Mouse (Mus musculus) limb, embryonic 10.5 days (tissue): ENCODE measurements around the gene Trpm5. TPM values are rescaled to one million over a fixed set of nuclear protein-coding genes. Genes with fewer than 3 reads are reported as not detected.

ENCODE experiments used
- DNase-seq: peaks from one replicate; pipeline ENCODE4 v3.0.0-alpha.2; 2017; ENCODE audit warnings: low spot score
- H3K27ac ChIP-seq: fragments of 300-500 bp; sonication (generic); 2 replicates; pipeline ENCODE4 v1.5.1; 2016; ENCODE audit warnings: mild to moderate bottlenecking
- H3K27me3 ChIP-seq: fragments of 300-500 bp; sonication (generic); 2 replicates; pipeline ENCODE4 v1.6.1; 2016; ENCODE audit warnings: low read depth, mild to moderate bottlenecking; ENCODE audit not compliant: poor library complexity, severe bottlenecking
- H3K36me3 ChIP-seq: fragments of 300-500 bp; sonication (generic); 2 replicates; pipeline ENCODE4 v1.6.1; 2016; ENCODE audit warnings: mild to moderate bottlenecking, moderate library complexity
- H3K4me1 ChIP-seq: fragments of 300-500 bp; sonication (generic); 2 replicates; pipeline ENCODE4 v1.6.1; 2016
- H3K4me3 ChIP-seq: fragments of 300-500 bp; sonication (generic); 2 replicates; pipeline ENCODE4 v1.5.1; 2016; ENCODE audit warnings: mild to moderate bottlenecking, moderate library complexity
- H3K9me3 ChIP-seq: fragments of 300-500 bp; sonication (generic); replicated peaks from 2 replicates; pipeline ENCODE4 v1.6.1; 2016; ENCODE audit warnings: mild to moderate bottlenecking
- WGBS: fragments of 180-500 bp; shearing (Covaris S2); methylation state at CpG from one replicate; pipeline ENCODE4 v1.1.7; 2016; 5-methylcytosine and 5-hydroxymethylcytosine counted together
- polyA plus RNA-seq: library from polyadenylated mRNA; unstranded; fragments of >200 nt; fragmentation: Nextera tagmentation; extraction: Ambion mirVana; gene quantifications from 2 replicates; pipeline ENCODE4 v1.2.1, GENCODE M21; 2016

The Trpm5 gene
- polyA plus RNA-seq, 1 experiment from 2014 or later = 1.9 TPM

DNA sequence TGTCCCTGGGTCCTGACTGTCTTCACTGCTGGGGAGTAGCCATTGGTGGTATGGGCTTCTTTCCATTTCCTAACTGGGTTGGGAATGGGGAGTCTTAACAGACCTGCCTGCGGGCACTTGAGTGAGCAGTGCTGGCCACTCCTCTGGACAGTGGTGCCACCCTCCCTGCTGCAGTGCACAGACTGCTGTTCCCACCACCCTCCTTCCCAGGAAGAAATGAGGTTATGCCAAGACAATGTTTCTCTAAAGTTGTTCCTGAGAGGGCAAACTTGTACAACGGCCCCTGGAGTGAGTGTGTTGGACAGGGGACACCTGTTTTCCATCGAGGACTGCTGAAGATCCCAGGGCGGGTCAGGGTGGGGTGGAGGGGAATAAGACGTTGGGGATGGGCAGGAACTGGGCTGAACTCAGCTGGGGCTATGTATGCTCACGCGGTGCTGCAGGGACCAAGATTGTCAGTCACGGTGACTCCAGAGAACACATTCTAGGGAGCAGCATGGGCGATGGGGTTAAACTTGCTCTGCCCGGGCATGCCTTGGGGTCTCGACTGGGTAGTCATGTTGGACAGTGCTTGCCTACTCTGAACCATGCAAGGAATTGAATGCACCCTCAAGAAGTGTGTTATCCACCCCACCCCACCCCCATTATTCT is 40.4 kb downstream of the Trpm5 start:
- H3K4me3 ChIP-seq = peak overlapping the region; percentile 70
- no peaks in the 10 kb centered on the region for H3K27me3 ChIP-seq
- no peak for DNase-seq
- 64% methylated on average over 11 of the region's 11 CpGs for WGBS
- no peaks in the 10 kb centered on the region for H3K9me3 ChIP-seq
- peaks cover 63% of the 10 kb centered on the region for H3K4me1 ChIP-seq
- H3K36me3 ChIP-seq = peaks cover 43% of the 10 kb centered on the region
- H3K27ac ChIP-seq = peak overlapping the region; percentile 93

DNA sequence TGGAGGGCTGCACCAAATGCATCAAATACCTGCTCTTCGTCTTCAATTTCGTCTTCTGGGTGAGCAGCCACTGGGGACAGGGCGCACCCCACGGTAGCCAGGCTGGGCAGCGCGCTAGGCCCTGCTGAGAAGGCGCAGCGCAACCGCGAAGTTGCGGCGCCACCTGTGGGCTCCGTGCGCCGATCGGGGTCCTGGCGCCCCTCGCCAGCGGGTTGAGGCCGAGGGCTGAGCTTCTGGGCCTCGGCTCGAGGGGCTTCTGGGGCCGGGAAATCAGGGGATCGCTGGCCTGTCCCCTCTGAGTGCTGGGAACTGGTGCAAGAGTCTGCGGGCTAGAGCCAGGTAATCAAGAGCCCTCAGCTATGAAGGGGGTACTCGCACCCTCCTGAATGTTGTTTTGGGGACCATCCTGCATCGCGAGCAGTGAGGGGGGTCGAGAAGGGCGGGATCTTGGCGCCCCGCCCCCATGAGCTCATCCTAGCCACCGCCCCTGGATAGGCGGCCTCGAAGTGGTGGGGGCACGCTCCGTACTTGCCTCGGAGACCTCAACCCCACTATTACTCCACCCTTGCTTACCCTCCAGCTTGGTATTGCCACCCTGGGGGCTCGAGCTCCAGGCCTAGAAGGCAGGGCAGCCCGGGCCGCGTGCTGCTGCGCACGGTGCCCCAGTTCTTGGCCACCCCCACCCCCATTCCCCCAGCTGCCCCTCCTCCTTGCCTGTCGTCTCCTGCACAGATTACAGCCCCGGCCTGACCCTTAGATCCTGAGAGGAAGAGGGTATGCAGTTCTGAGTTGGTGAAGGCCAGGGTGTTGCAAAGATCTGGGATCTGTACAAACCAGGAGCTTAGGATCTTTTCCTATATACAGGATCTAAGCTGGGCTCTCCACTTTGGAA is 41.2 kb downstream of the Trpm5 start:
- no peaks in the 10 kb centered on the region for H3K27me3 ChIP-seq
- WGBS = under 1% methylated on average over 46 of the region's 46 CpGs
- peak overlapping the region; percentile 93 for H3K27ac ChIP-seq
- peak; percentile 77 for DNase-seq
- peaks cover 56% of the 10 kb centered on the region for H3K4me1 ChIP-seq
- H3K36me3 ChIP-seq = peaks cover 34% of the 10 kb centered on the region
- no peaks in the 10 kb centered on the region for H3K9me3 ChIP-seq
- H3K4me3 ChIP-seq = peak overlapping the region; percentile 70

DNA sequence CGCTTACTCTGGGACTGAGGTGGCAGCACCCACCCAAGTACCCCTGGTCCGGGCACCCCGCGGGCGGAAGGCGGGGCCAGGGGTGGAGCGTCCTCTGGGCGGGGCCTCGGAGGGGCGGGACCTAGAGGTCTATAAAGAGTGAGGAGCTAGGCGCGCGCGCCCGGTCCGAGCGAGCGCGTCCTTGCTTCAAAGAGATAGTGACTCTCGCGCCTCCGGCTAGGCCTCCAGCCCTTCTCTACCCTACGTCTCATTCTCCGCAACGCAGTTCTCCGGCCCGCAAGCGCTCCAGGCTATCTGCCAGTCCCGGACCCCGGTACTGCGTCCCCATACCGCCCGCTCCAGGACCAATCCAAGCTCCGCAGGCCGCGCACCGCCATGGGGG is 41.8 kb downstream of the Trpm5 start, which contains the start of gene Cd81:
Gene Cd81 (plus strand): TSS at position 114 of the 382 bp plus-strand sequence.
- WGBS = under 1% methylated on average over 37 of the region's 37 CpGs
- peak within 1 kb of the TSS; percentile 70 for H3K4me3 ChIP-seq
- peaks cover 49% of the 10 kb centered on the region for H3K4me1 ChIP-seq
- DNase-seq = peak; percentile 87
- H3K27ac ChIP-seq = peak within 1 kb of the TSS; percentile 93
- no peaks in the 10 kb centered on the region for H3K27me3 ChIP-seq
- H3K36me3 ChIP-seq = peaks cover 28% of the 10 kb centered on the region
- H3K9me3 ChIP-seq = no peaks in the 10 kb centered on the region

DNA sequence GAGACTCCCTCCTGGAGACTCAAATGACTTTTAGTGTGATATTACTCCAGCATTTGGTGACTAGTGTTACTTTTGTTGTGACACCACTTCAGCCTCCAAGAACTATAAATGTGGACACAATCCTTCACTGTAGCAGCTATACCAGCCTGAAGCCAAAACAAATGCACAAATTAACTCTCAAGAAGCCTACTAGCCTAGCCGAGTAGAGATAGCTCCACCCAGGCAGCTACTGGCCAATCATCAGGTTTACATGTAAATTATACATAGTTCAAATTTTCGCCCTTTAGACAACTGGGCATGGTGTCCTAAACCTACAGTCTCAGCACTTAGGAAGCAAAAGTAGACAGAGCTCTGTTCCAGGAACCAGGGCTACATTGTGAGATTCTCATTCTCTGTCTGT is 43.1 kb downstream of the Trpm5 start:
- DNase-seq = no peak
- peaks cover 15% of the 10 kb centered on the region for H3K36me3 ChIP-seq
- H3K27ac ChIP-seq = no peak overlapping the region
- H3K27me3 ChIP-seq = no peaks in the 10 kb centered on the region
- H3K9me3 ChIP-seq = no peaks in the 10 kb centered on the region
- H3K4me3 ChIP-seq = no peak overlapping the region
- H3K4me1 ChIP-seq = peaks cover 38% of the 10 kb centered on the region
- 75% methylated on average over 2 of the region's 2 CpGs for WGBS

DNA sequence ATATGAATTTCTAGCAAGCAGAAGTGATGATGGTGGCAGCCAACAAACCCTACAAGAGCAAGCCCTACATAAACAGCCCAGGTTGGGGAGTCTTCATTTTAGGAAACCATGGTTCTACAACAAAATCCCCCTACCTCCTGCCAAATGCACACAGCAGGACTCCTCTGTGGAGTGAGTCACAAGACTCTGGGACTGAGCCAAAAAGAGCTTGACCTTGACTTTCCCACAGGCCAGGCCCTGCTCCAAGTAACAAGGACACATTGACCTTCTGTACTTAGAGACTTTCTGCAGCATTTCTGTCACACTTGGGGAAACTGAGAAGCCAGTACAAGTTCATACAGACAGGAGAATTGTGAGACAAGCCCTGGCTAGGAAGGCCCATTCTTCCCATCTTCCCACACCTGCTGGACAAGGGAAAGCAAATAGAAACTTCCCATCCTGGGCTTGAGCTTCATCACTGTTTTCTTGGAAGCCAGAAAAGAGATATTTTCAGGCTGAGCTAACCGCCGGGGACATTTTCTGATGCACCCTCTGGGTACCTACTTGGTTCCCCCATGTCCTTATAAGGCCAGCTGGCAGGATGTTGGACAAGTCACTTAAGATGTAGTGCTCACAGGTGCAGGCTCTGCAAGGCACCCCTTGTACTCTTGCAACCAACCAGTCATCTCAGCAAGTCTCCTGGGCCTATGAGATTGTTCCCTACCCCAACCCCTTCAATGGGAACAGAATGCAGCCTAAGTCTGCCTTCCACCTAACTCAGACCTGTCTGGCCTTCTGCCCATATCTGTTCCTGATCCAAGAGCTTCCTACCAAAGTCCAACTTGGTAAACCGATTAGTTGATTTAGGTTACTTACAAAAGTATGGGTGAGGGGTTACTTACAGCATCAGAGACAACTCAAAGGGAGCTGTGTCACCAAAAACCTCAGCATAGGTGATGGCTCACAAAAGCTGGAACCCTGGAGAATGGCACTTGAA is 44.3 kb downstream of the Trpm5 start:
- Histone ChIP-seq H3K27me3 (no peaks in the 10 kb centered on the region), H3K4me3 (no peak overlapping the region), H3K4me1 (peaks cover 26% of the 10 kb centered on the region), H3K27ac (no peak overlapping the region), H3K36me3 (0 out of 2 replicates have a peak, but pooled peaks cover 4% of the 10 kb centered on the region), H3K9me3 (no peaks in the 10 kb centered on the region)
- 93% methylated on average over 3 of the region's 3 CpGs for WGBS
- DNase-seq = no peak

DNA sequence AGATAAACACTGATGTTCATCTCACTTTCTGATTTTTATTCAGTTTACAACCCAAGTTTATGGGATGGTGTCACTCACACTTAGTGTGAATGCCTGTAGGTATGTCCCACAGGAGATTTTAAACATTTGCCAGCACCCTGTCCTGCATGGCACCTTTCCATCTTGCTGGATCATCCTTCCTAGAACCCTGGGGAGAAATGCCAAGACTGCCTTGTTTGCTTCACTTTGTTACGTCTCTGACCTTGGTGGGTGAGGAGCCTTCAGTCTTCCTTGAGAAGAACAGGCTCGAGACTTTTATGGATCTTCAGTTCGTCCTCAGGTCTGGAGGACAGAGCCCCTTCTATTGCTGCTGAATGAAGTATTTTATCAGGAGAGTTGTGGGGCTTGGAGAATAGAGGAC is 45.1 kb downstream of the Trpm5 start:
- Histone ChIP-seq H3K4me1 (peaks cover 18% of the 10 kb centered on the region), H3K9me3 (no peaks in the 10 kb centered on the region), H3K27ac (no peak overlapping the region), H3K4me3 (no peak overlapping the region), H3K27me3 (no peaks in the 10 kb centered on the region), H3K36me3 (no peaks in the 10 kb centered on the region)
- DNase-seq = no peak
- WGBS = 77% methylated on average over 3 of the region's 3 CpGs

DNA sequence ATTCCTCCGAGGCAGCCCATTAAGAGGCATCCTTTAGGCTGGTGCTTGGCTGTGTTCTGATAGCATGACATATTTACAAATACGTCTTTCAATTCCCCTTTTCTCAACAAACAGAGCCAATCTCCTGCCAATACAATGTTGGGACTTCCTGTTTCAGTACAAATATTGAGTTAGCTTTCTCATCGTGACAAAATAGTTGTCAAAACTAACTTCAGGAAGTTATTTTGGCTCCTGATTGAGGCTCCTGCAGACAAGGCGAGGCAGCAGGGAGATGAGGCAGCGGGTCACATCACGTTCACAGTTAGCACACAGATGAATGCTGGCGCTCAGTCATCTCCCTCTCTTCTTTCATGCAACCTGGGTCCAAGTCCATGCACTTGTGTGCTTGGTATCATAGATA is 48.1 kb downstream of the Trpm5 start:
- Histone ChIP-seq H3K9me3 (no peaks in the 10 kb centered on the region), H3K4me3 (no peak overlapping the region), H3K27ac (no peak overlapping the region), H3K4me1 (no peaks in the 10 kb centered on the region), H3K27me3 (no peaks in the 10 kb centered on the region), H3K36me3 (no peaks in the 10 kb centered on the region)
- no peak for DNase-seq
- WGBS = 83% methylated on average over 7 of the region's 7 CpGs

DNA sequence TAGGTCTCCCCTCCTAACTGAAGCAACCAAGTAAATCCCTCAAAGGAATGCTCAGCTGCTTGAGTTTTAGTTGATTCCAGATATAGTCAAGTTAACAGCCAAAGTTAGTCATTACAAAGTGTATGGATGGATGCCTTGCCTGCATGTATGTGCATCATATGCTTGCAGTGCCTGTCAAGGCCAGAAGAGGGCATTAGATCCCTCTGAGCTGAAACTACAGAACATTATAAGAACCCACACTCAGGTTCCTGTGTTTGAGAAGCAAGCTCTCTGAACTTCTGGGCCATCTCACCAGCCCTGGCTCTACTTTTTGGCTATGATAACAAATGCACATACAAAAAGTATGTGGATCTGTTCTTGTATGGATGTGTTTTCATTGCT is 49.6 kb downstream of the Trpm5 start:
- Histone ChIP-seq H3K36me3 (no peaks in the 10 kb centered on the region), H3K27ac (no peak overlapping the region), H3K4me3 (no peak overlapping the region), H3K9me3 (no peaks in the 10 kb centered on the region), H3K27me3 (no peaks in the 10 kb centered on the region), H3K4me1 (no peaks in the 10 kb centered on the region)
- DNase-seq = no peak

DNA sequence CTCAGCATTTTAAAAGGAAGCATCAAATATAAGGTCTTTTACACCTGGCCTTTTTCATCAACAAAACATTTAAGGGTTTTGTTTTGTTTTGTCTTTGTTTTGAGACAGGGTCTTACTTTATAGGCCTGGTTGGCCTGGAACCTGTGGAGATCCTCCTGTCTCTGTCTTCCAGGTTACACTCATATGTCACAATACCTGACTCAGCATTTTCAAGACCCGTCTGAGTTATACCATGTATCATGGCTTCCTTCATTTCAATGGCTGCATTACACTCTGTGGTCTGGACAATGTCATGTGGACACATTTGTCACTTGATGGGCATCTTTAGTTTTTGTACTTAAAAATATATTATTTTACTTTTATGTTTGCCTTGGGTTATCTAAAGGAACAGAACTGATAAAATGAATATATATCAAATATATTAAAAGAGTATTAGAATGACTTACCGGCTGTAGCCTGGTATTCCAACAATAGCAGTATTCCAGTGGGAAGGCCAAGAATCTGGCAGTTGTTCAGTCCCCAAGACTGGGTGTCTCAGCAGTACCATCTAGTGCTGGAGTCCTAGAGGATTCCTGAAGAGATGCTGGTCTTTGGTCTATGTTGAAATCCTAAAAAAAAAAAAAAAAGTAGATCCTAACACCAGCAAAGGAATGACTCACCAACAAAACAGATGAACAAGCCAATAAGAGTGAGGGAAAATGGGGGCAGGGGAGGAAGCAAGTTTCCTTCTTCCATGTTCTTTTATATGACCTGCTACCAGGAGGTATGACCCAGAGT is 50.2 kb downstream of the Trpm5 start:
- DNase-seq = no peak
- Histone ChIP-seq H3K4me1 (no peaks in the 10 kb centered on the region), H3K36me3 (no peaks in the 10 kb centered on the region), H3K27ac (no peak overlapping the region), H3K9me3 (no peaks in the 10 kb centered on the region), H3K4me3 (no peak overlapping the region), H3K27me3 (no peaks in the 10 kb centered on the region)
- 90% methylated on average over 2 of the region's 2 CpGs for WGBS

DNA sequence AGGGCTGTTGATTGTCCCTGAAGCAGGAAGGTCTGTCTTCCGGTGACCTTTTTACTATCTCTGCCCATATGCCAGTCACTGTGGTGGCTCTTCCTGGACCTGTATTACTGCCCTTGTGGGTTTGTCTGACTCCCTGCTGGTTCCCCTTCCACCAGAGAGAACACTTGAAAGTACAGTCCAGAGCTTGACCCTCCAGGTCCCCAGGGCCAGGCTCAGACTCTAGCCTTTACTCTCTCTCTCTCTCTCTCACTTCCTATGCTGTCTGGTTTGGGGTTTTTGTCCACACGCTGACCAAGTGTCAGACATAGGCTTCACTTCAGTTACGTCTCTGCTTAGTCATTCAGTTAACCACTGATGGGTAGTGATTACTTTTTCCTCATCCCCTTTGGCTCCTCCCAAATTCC is 51.5 kb downstream of the Trpm5 start:
- Histone ChIP-seq H3K36me3 (no peaks in the 10 kb centered on the region), H3K9me3 (no peaks in the 10 kb centered on the region), H3K27me3 (no peaks in the 10 kb centered on the region), H3K4me1 (no peaks in the 10 kb centered on the region), H3K27ac (no peak overlapping the region), H3K4me3 (no peak overlapping the region)
- WGBS = 92% methylated on average over 3 of the region's 3 CpGs
- no peak for DNase-seq

DNA sequence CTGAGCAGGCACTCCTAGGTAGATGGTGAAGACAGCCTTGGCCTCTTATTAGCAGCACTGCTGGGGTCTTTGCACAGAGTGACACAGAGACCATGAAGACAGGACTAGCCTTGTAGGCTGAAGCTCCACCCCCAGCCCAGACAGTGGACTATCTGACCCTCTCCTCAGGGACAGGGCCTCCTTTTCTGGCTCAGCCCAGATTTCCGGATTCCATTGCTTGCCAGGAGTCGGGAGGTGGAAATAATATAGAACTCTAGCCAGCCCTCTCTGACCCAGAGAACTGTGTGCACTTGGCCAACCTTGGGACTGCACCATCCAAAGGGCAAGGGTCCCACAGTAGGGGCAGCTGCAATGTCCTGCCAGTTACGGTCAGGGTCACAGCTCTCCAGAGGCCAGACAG is 52.4 kb downstream of the Trpm5 start:
- WGBS = 85% methylated on average over 3 of the region's 3 CpGs
- H3K4me1 ChIP-seq = no peaks in the 10 kb centered on the region
- no peaks in the 10 kb centered on the region for H3K9me3 ChIP-seq
- H3K36me3 ChIP-seq = no peaks in the 10 kb centered on the region
- DNase-seq = no peak
- no peaks in the 10 kb centered on the region for H3K27me3 ChIP-seq
- H3K27ac ChIP-seq = no peak overlapping the region
- H3K4me3 ChIP-seq = no peak overlapping the region

DNA sequence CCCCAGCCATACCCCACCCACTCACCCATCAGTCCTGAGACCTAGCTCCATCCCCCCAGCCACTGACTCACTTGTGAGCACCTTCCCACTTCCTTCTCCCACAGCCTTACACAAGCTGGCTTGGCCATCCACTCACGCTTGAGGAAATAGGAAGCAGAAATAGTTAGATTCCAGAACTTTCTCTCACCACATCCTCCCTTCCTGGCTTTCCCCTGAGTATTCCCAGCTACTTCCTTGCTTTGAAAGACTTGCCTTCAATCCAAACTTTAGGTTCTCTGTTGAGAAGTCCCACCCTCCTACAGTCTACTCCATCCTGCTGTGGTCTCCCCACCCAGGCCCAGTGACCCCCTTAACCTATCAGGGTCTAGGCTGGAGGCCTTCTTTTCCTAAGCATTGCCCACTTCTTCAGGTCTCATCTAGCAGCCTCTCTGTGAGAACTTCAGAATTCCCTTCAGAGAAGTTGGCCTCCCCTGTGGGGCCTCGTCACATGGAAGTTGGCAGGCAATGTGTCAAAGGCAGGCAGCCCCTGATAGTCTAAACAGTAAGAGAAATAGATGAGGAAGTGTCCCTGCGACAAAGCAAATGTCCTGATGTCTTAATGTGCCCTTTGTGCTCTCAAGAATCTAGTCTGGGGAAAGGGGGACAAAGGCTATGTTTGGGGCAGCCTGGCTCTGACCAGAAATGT is 53.2 kb downstream of the Trpm5 start:
- Histone ChIP-seq H3K27me3 (no peaks in the 10 kb centered on the region), H3K9me3 (no peaks in the 10 kb centered on the region), H3K4me3 (no peak overlapping the region), H3K36me3 (no peaks in the 10 kb centered on the region), H3K4me1 (no peaks in the 10 kb centered on the region), H3K27ac (no peak overlapping the region)
- DNase-seq = no peak
- WGBS = 83% methylated on average over 3 of the region's 3 CpGs
